Mouse (Mus musculus) lung, adult 2 months (tissue): ENCODE results near the gene Ptprt.
A peak's percentile ranks its signal among the peaks of the same experiment; 100 is the strongest.

Experiments used
- CTCF ChIP-seq: fragments of 200-500 bp; IDR thresholded peaks from 2 replicates; pipeline ENCODE4 v1.5.1; 2011; ENCODE audit warnings: mild to moderate bottlenecking, low read length, control low read depth; ENCODE audit not compliant: insufficient read depth
- POLR2A ChIP-seq: fragments of 200-500 bp; IDR thresholded peaks from 2 replicates; pipeline ENCODE4 v1.6.1; 2011; ENCODE audit warnings: low read depth, mild to moderate bottlenecking, control low read depth, low read length, borderline replicate concordance; ENCODE audit errors: extremely low read depth

- no peak for TF ChIP-seq POLR2A
- TF ChIP-seq CTCF = 0 out of 2 replicates have a peak, but pooled peaks have one; percentile 19
Observed at GRCm38 (mm10) chr2:162528911-162529310, 132.0 kb downstream of the Ptprt start.
